ENCODE assay signal across 30 mouse cellular contexts in the genomic region with DNA sequence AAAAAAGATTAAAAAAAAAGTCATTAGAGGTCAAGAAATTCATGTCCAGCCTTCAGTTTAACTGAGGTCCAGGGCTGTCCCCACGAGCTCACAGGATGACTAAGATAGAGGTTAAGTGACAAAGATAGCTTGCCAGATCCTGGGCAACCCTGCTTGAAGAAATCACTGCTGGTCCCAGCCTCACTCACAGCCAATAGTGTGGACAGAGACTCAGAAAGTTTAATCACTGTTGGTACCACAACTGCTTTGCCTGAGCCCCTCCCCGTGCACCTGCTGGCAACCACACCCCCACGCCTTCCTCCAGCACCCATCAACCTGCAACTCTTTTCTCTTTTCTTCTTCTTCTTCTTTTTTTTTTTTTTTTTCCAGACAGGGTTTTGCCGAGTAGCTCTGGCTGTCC. TPM values are rescaled to one million over a fixed set of nuclear protein-coding genes. Genes with fewer than 3 reads are reported as not detected.
A peak's percentile ranks its signal among the peaks of the same experiment; 100 is the strongest.
DNase-seq lines count a peak whose midpoint lies in the region; ATAC-seq and TF ChIP-seq lines count a peak whose summit lies in the region.
"Had no signal": no experiment of that assay in that cellular context is flagged by ENCODE, and none has a peak within 500 bp of the region (broad histone marks: within the 10 kb centered on the region; RNA-seq: fewer than 3 reads in every experiment).

No protein-coding gene starts in this region.

- peaks cover 3 to 19% of the 10 kb centered on the region in 2 experiments for H3K4me1 ChIP-seq in CH12.LX (ENCODE audit: control insufficient read depth in 1 of 2, insufficient read depth in 2 of 2)
- peaks cover 4% of the 10 kb centered on the region; the same call in 1 of the 2 replicates for H3K4me1 ChIP-seq in forebrain, embryonic 13.5 days

- H3K4me2 ChIP-seq in CH12.LX (ENCODE audit: insufficient read depth, low read depth, poor library complexity, severe bottlenecking): no peak overlapping the region
- H3K4me2 ChIP-seq in forebrain, embryonic 13.5 days: no peak overlapping the region
- H3K4me2 ChIP-seq: embryonic facial prominence, embryonic 13.5 days; forebrain, embryonic 12.5 days; heart, embryonic 12.5 days; heart, embryonic 15.5 days; hindbrain, embryonic 13.5 days; intestine, embryonic 15.5 days had no signal

- H3K27ac ChIP-seq in gastrocnemius, adult 2 months: no peak overlapping the region
- no peak overlapping the region for H3K27ac ChIP-seq in CH12.LX (ENCODE audit: insufficient read depth, low read depth)
- no peak overlapping the region for H3K27ac ChIP-seq in forebrain, embryonic 13.5 days
- H3K27ac ChIP-seq: embryonic facial prominence, embryonic 10.5 days; embryonic facial prominence, embryonic 13.5 days; forebrain, embryonic 12.5 days; heart, embryonic 15.5 days; hindbrain, embryonic 10.5 days; hindbrain, embryonic 13.5 days; intestine, embryonic 15.5 days had no signal

- no peaks in the 10 kb centered on the region for H3K9me3 ChIP-seq in CH12.LX (replicated peaks; ENCODE audit: low read length)
- H3K9me3 ChIP-seq in forebrain, embryonic 13.5 days (replicated peaks): no peaks in the 10 kb centered on the region
- H3K9me3 ChIP-seq: embryonic facial prominence, embryonic 10.5 days; embryonic facial prominence, embryonic 13.5 days; forebrain, embryonic 12.5 days; G1E; heart, embryonic 12.5 days; heart, embryonic 15.5 days; hindbrain, embryonic 10.5 days; hindbrain, embryonic 13.5 days; intestine, embryonic 15.5 days had no signal

- no peak for TF ChIP-seq RAD21 in CH12.LX (IDR thresholded peaks at IDR 0.05; ENCODE audit: low read depth, low read length)

- no peak for TF ChIP-seq CTCF in gastrocnemius, adult 2 months (IDR thresholded peaks at IDR 0.05)
- TF ChIP-seq CTCF in CH12.LX (conservative IDR thresholded peaks at IDR 0.05 in 1 of 2, IDR thresholded peaks at IDR 0.05 in 1 of 2; ENCODE audit: low read depth in 2 of 2, low read length in 2 of 2): no peak

- intact Hi-C loops in gastrocnemius, adult 2 months (cut with DNase I): no loop called here

- no peak for TF ChIP-seq EP300 in CH12.LX (IDR thresholded peaks at IDR 0.05; ENCODE audit: low read length)

- no peak for TF ChIP-seq POLR2A in CH12.LX (IDR thresholded peaks at IDR 0.05; ENCODE audit: low read depth, low read length)

- H3K27me3 ChIP-seq in CH12.LX (replicated peaks): peaks cover 22% of the 10 kb centered on the region
- peaks cover 33% of the 10 kb centered on the region for H3K27me3 ChIP-seq in forebrain, embryonic 13.5 days
- H3K27me3 ChIP-seq: Patski had no signal

- DNase-seq in gastrocnemius, adult 2 months: peak; percentile 73
- no peak for DNase-seq in gastrocnemius, postnatal 25 days
- DNase-seq in A20 (ENCODE audit: low read depth, low spot score) (peak; percentile 20), CH12.LX (ENCODE audit: extremely low read depth) (no peak)
- DNase-seq in urinary bladder, postnatal 14 days (ENCODE audit: low spot score): no peak
- DNase-seq: adrenal gland, postnatal 25 days; cerebellum, adult 11-12 months; cerebellum, adult 8-10 months; cerebellum, postnatal 10 days; cerebellum, postnatal 36 days; embryo, embryonic 11 days; heart, postnatal 10 days; heart, postnatal 36 days; kidney, adult 18-20 months had no signal

- WGBS in forebrain, embryonic 13.5 days: 61% methylated on average over 4 of the region's 4 CpGs

- no peaks in the 10 kb centered on the region for H3K79me2 ChIP-seq in CH12.LX (replicated peaks; ENCODE audit: control insufficient read depth, extremely low read depth, insufficient read depth, poor library complexity, severe bottlenecking)

- dilution Hi-C loops in CH12.LX (cut with MboI; ENCODE audit: extremely low pct_ligation_motif_present, extremely low pct_unique_long_range_greater_than_20kb, low sequenced_read_pairs): no loop called here

- peaks cover 27 to 42% of the 10 kb centered on the region in 2 experiments for H3K36me3 ChIP-seq in CH12.LX (replicated peaks in 1 of 2; ENCODE audit: control insufficient read depth in 1 of 2, insufficient read depth in 1 of 2, low read length in 1 of 2)
- peaks cover 44% of the 10 kb centered on the region for H3K36me3 ChIP-seq in forebrain, embryonic 13.5 days (ENCODE audit: poor library complexity, severe bottlenecking)

- no peak overlapping the region for H3K9ac ChIP-seq in CH12.LX (ENCODE audit: insufficient read depth, low read depth)
- no peak overlapping the region for H3K9ac ChIP-seq in forebrain, embryonic 13.5 days
- H3K9ac ChIP-seq: embryonic facial prominence, embryonic 13.5 days; forebrain, embryonic 12.5 days; heart, embryonic 12.5 days; heart, embryonic 15.5 days; hindbrain, embryonic 13.5 days; intestine, embryonic 15.5 days had no signal

- ATAC-seq in forebrain, embryonic 13.5 days: no peak
- ATAC-seq: forebrain, embryonic 16.5 days; hindbrain, embryonic 16.5 days; intestine, embryonic 15.5 days; Patski had no signal

- no peak overlapping the region for H3K4me3 ChIP-seq in gastrocnemius, adult 2 months
- H3K4me3 ChIP-seq in CH12.LX (replicated peaks in 1 of 3; ENCODE audit: low read depth in 2 of 3, low read length in 2 of 3, poor library complexity in 1 of 3): no peak overlapping the region
- no peak overlapping the region for H3K4me3 ChIP-seq in forebrain, embryonic 13.5 days
- H3K4me3 ChIP-seq: embryonic facial prominence, embryonic 10.5 days; embryonic facial prominence, embryonic 13.5 days; erythroblast, embryonic 14.5 days; forebrain, embryonic 12.5 days; heart, embryonic 12.5 days; heart, embryonic 15.5 days; hindbrain, embryonic 10.5 days; hindbrain, embryonic 13.5 days; intestine, embryonic 15.5 days had no signal

- in situ Hi-C loops in CH12.LX (cut with MboI; ENCODE audit: low pct_ligation_motif_present, low pct_unique_long_range_greater_than_20kb, low sequenced_read_pairs): loop anchor here (25.0 kb wide), 2 partner anchors 138 to 438 kb away; a partner anchor contains a TSS

TF ChIP-seq in CH12.LX, 34 proteins besides CTCF, POLR2A, EP300 and RAD21:
- TF ChIP-seq MAFK (IDR thresholded peaks at IDR 0.05; ENCODE audit: insufficient replicate concordance, low read length): no peak
- 0 out of 2 replicates have a peak, but pooled peaks have one; percentile 45 for TF ChIP-seq ZNF384 (IDR thresholded peaks at IDR 0.05; ENCODE audit: low read depth, low read length)
- no peak for TF ChIP-seq E2F4 (IDR thresholded peaks at IDR 0.05; ENCODE audit: insufficient replicate concordance, low read depth, low read length)
- TF ChIP-seq IRF4 (IDR thresholded peaks at IDR 0.05; ENCODE audit: low read depth, low read length): 0 out of 2 replicates have a peak, but pooled peaks have one; percentile 25
TF ChIP-seq in CH12.LX: peak in this region for 2.

RNA-seq across cellular contexts. Expression of a gene that starts 19.5 kb away (rescaled TPM):
- over 10,000 TPM; 32,173 to 47,719 TPM for total RNA-seq in gastrocnemius, adult 2 months (2021)
- total RNA-seq in gastrocnemius, postnatal 25 days (2021): over 10,000 TPM; 37,777 to 44,473 TPM
- total RNA-seq in CH12.LX (2012; rRNA removed): 0.21 and 0.47 TPM in 2 replicates
- total RNA-seq in CH12.LX (2014; rRNA removed): 0.08 and 0.92 TPM in 2 replicates
- not detected in 2 replicates for polyA plus RNA-seq in CH12.LX (2012; ENCODE audit: insufficient read length, low read depth)
- polyA plus RNA-seq in forebrain, embryonic 13.5 days (2015; fragmentation: Nextera tagmentation; extraction: Ambion mirVana): not detected in 2 replicates
- total RNA-seq: adrenal gland, postnatal 25 days had no signal
- polyA plus RNA-seq: cortical plate, adult 2 months; embryonic facial prominence, embryonic 10.5 days; embryonic facial prominence, embryonic 13.5 days; erythroblast, embryonic 14.5 days; forebrain, embryonic 12.5 days; G1E; hindbrain, embryonic 10.5 days; Patski had no signal

RNA-seq across cellular contexts. Expression of a gene that starts 20.1 kb away (rescaled TPM):
- under 1 TPM; 0.18 to 0.39 TPM for total RNA-seq in gastrocnemius, adult 2 months (2021)
- under 1 TPM in 1 of 2 experiments, not detected in 1; 0.43 TPM for total RNA-seq in gastrocnemius, postnatal 25 days (2021)
- total RNA-seq in CH12.LX (2012; rRNA removed) (3.9 and 4.4 TPM in 2 replicates), CH12.LX (2014; rRNA removed) (0.17 TPM in 1 of 2 replicates, not detected in the other)
- not detected in 2 replicates for polyA plus RNA-seq in CH12.LX (2012; ENCODE audit: insufficient read length, low read depth)
- 1.5 and 2.6 TPM in 2 replicates for polyA plus RNA-seq in forebrain, embryonic 13.5 days (2015; fragmentation: Nextera tagmentation; extraction: Ambion mirVana)
- total RNA-seq: granulocyte monocyte progenitor cell, adult 5-6 weeks had no signal
- polyA plus RNA-seq: erythroblast, embryonic 14.5 days had no signal

RNA-seq across cellular contexts. Expression of a gene that starts 34.6 kb away (rescaled TPM):
- 10 to 100 TPM; 17.1 to 17.9 TPM for total RNA-seq in gastrocnemius, adult 2 months (2021)
- 10 to 100 TPM; 13.2 to 13.8 TPM for total RNA-seq in gastrocnemius, postnatal 25 days (2021)
- total RNA-seq in CH12.LX (2012; rRNA removed) (5.2 and 7.3 TPM in 2 replicates), CH12.LX (2014; rRNA removed) (1.7 and 1.9 TPM in 2 replicates)
- polyA plus RNA-seq in CH12.LX (2012; ENCODE audit: insufficient read length, low read depth): 9.6 and 11.9 TPM in 2 replicates
- 11.7 and 12.2 TPM in 2 replicates for polyA plus RNA-seq in forebrain, embryonic 13.5 days (2015; fragmentation: Nextera tagmentation; extraction: Ambion mirVana)

RNA-seq across cellular contexts. Expression of a gene that starts 39.1 kb away (rescaled TPM):
- under 1 TPM; 0.41 to 0.73 TPM for total RNA-seq in gastrocnemius, adult 2 months (2021)
- total RNA-seq in gastrocnemius, postnatal 25 days (2021): under 1 TPM; 0.56 to 0.67 TPM
- 0.08 TPM in 2 replicates for total RNA-seq in CH12.LX (2012; rRNA removed)
- not detected in 2 replicates for total RNA-seq in CH12.LX (2014; rRNA removed)
- not detected in 2 replicates for polyA plus RNA-seq in CH12.LX (2012; ENCODE audit: insufficient read length, low read depth)
- 0.13 and 0.29 TPM in 2 replicates for polyA plus RNA-seq in forebrain, embryonic 13.5 days (2015; fragmentation: Nextera tagmentation; extraction: Ambion mirVana)
- total RNA-seq: G1E had no signal
- polyA plus RNA-seq: Patski had no signal

RNA-seq across cellular contexts. Expression of a gene that starts 42.2 kb away (rescaled TPM):
- 10 to 100 TPM in 1 of 2 experiments, 1 to 10 TPM in 1; 8.5 to 10.7 TPM for total RNA-seq in gastrocnemius, adult 2 months (2021)
- total RNA-seq in gastrocnemius, postnatal 25 days (2021): 1 to 10 TPM; 7.8 to 8.8 TPM
- total RNA-seq in CH12.LX (2012; rRNA removed): 40.6 and 43.8 TPM in 2 replicates
- total RNA-seq in CH12.LX (2014; rRNA removed): 29.0 and 30.0 TPM in 2 replicates
- 31.7 and 33.5 TPM in 2 replicates for polyA plus RNA-seq in CH12.LX (2012; ENCODE audit: insufficient read length, low read depth)
- 20.4 and 24.9 TPM in 2 replicates for polyA plus RNA-seq in forebrain, embryonic 13.5 days (2015; fragmentation: Nextera tagmentation; extraction: Ambion mirVana)

Comparison
In these comparisons a context has a peak if more than half of its experiments do, and no peak if none do; other contexts are left out.
1. DNase-seq: peak in gastrocnemius, adult 2 months (single experiment) and A20 (single experiment); none in gastrocnemius, postnatal 25 days (single experiment), CH12.LX (single experiment) and urinary bladder, postnatal 14 days (single experiment).
2. RNA of a gene that starts 19.5 kb away (total RNA-seq): 32,173 to 47,719 TPM in gastrocnemius, adult 2 months and 37,777 to 44,473 TPM in gastrocnemius, postnatal 25 days; 0.08 to 0.92 TPM in CH12.LX; every median in the first group is over 1,000 times any median in the second.